Mouse (Mus musculus): ENCODE measurements around the gene Atp5k.

Gene Atp5k

DNA sequence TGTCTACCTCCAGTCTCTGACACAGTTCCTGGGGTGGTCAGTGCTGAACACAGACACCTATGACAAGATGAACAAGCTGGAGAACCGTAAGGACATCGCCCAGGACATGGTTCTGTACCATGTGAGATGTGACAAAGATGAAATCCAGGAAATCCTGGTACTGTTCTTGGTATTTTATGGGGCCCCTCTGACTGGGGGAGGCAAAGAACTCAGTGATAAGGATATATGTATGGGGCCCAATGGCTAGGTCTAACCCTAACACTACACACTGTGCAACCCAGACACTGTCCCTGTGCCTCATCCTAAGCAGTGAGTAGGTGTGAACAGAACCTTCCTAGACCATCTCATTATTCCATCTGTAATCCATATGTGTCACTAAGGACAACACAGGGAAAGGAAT is 10.8 kb downstream of the Atp5k start:
- no peak for DNase-seq

DNA sequence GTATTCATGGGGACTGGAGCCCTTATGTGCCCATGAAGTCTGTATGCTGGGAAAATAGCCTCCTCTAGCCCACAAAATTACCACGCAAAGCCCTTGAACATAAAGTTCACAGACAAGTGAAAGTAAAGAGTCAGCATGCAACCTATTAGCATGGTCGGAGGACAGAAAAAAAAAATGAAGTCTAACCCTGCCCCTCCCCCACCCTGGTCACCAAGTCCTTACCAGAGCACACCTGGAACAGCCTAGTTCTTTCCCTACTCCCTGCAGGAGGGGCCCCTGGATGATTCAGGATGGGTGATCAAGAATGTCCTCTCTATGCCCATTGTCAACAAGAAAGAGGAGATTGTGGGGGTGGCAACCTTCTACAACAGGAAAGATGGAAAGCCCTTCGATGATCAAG is 11.5 kb downstream of the Atp5k start:
- DNase-seq, result no peak

DNA sequence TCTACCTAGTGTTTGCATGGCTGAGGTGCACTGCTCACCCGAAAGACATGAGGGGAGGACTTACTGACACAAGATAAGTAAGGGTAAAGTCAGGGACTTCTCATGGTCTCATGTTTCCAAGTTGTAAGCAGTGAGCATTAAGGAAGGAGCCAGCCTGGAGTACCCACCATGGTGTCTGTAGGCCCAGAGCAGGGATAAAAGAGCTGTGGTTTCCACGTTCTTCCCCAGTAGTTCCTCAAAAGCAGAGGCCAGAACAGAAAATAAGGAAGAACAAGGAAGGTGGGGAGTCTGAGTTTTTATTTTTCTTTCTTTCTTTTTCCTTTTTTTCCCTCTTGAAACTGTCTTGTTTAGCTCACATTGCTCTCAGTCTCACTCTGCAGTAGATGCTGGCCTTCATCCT is 19.5 kb downstream of the Atp5k start:
- DNase-seq, result no peak

DNA sequence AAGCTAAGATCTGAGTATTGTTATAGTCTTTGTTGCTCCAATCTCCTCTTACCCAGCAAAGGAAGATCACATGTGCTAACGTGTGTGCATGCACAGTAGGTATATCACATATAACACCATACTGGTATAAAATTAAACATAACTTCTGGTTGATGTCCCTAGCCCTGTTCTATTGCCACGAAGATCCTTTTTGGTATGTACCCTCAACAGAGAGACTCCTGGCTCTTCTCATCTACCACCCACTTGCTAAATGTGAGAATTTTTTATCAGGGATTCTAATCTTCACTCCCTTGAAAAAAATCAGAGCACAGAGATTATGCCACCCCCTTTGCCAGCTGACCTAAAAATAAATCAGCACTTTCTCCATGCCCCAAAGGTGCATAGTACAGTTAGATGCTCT is 27.3 kb downstream of the Atp5k start:
- DNase-seq, result no peak

DNA sequence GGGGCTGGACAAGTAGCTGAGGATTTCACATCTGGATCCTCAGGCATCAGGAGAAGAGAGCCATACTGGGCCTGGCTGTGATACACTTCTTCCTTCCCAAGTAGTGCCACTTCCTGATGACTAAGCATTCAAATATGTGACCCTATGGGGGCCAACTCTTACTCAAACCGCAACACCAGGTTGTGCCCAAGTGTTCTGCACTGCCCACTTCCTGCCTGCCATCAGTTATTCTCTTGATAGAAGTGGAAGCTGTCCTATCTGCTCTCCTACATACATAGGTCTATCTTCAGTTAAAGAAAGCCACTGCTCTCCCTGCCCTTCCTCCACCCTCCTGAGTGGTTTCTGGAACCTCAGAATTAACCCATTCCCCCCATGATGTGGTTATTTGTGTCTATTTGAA is 28.8 kb downstream of the Atp5k start:
- DNase-seq, result no peak

DNA sequence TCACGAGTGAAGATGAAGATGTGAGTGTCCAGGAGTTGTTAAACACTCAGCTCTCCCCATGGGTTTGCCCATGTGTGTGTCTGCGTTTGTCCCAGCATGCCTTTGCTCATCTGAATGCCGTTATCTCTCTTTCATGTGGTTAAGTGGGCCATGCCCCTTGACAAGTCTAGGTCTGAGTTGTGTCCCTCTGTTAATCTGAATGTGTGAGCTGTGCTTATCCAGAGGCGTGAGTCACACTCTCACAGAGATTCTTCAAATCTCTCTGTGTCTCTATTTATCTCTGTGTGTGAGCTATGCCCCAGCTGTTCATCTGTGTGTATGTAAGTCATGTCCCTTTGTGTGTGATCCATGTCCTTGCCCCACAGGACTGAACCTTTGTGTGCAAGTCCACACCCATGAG is 30.8 kb downstream of the Atp5k start:
- DNase-seq, result no peak

DNA sequence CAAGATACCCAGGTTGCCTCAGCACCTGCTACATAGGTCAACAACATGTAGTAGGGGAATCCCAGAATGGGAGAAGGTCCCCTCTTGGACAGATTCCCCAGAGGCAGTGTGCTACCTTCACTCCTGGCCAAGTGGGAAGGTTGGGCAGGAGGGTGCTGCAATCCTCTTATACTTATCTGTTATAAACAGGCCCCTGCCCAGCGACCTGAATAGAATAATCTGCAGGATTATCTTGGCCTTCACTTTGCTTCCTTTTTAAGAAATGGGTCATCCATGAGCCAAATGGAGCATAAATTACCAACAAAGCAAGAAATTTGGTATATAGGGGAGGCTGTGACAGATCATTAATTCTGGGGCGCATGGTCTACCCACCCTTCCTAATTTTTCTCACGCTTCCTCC is 44.5 kb downstream of the Atp5k start:
- DNase-seq, result no peak

DNA sequence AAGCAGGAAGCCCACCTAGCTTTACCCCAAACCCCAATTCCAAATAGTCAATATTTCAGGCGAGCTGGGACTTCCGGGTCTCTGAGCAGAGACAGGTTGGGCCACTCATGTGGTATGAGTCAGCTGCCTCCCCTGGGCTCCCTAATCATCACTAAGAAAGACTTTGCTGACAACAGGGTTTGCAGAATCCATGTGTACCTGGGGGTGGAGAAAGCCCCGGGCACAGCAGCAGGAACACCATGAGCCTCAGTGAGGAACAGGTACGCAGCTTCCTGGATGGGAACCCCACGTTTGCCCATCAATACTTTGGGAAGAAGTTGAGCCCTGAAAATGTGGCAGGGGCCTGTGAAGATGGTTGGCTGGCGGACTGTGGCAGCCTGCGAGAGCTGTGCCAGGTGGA is 46.0 kb downstream of the Atp5k start, which contains the start of gene Pde6b:
Gene Pde6b (plus strand): TSS at position 191 of the 400 bp plus-strand sequence.
- DNase-seq, result no peak

DNA sequence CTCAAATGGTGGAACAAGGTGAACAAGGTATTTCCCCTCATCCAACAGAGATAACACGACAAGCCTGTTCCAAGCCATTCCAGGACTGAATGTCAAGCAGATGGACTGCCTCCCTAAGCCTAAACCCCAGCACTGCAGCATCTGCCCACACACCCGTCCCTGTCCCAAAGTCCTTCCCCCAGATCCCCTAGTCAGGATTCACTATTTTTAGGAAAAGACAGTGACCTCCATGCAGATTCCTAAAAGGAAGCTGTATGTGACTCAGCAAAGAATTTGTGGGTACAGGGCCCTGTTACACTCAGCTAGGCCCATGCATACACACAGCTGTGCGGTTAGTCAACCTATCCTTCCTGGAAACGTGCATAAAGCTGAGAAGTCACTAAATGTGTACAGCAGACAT is 47.8 kb downstream of the Atp5k start:
- no peak for DNase-seq

DNA sequence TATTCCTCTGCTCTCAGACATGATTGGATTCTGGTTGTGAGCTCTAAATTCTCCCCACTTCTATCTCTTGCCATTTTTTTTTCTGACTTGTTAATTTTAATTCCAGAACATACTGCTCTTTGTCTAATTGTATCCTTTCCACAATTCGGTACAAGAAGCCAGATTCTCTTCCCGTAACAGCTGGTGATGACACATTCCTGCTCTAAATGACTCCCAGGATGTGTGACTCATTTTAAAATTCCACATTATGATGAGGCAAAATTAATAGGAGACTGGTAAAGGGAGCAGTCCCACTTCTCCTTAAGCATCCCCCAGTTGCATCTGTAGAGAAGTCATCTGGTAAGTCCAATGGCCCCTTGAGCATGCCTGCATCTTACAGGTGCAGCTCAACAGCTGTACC is 48.6 kb downstream of the Atp5k start:
- no peak for DNase-seq

All from right cerebral cortex, postnatal 4 days (tissue).